ENCODE assay signal across 9 mouse cellular contexts in genomic region chr4:106841856-106842255, GRCm38 (mm10). TPM values are rescaled to one million over a fixed set of nuclear protein-coding genes. Genes with fewer than 3 reads are reported as not detected.
A peak's percentile ranks its signal among the peaks of the same experiment; 100 is the strongest.
DNase-seq lines count a peak whose midpoint lies in the region; ATAC-seq and TF ChIP-seq lines count a peak whose summit lies in the region.
"Had no signal": no experiment of that assay in that cellular context is flagged by ENCODE, and none has a peak within 500 bp of the region (broad histone marks: within the 10 kb centered on the region; RNA-seq: fewer than 3 reads in every experiment).

No protein-coding gene starts in this region.

- H3K27ac ChIP-seq in forebrain, embryonic 12.5 days, result peak overlapping the region; percentile 97; the same call in 1 of the 2 replicates
- no peak overlapping the region for H3K27ac ChIP-seq in forebrain, postnatal 0 days (ENCODE audit: low read depth, low read length)
- H3K27ac ChIP-seq in lung, embryonic 16.5 days (ENCODE audit: low read length), result peak overlapping the region; percentile 100
- no peak overlapping the region for H3K27ac ChIP-seq in lung, postnatal 0 days (ENCODE audit: low read length)
- H3K27ac ChIP-seq in limb, embryonic 14.5 days (replicated peaks; ENCODE audit: low read depth, low read length), result peak overlapping the region; percentile 99

- H3K4me3 ChIP-seq in forebrain, embryonic 12.5 days (replicated peaks), result no peak overlapping the region
- H3K4me3 ChIP-seq in forebrain, postnatal 0 days (ENCODE audit: low read depth, low read length), result no peak overlapping the region
- H3K4me3 ChIP-seq in lung, embryonic 16.5 days (ENCODE audit: low read length), result no peak overlapping the region
- no peak overlapping the region for H3K4me3 ChIP-seq in lung, postnatal 0 days (ENCODE audit: low read depth, low read length)
- H3K4me3 ChIP-seq in limb, embryonic 14.5 days (replicated peaks; ENCODE audit: low read length), result no peak overlapping the region

- H3K9ac ChIP-seq in forebrain, embryonic 12.5 days, result no peak overlapping the region
- no peak overlapping the region for H3K9ac ChIP-seq in forebrain, postnatal 0 days
- H3K9ac ChIP-seq in lung, embryonic 16.5 days (ENCODE audit: low read length), result peak overlapping the region; percentile 55; the same call in 1 of the 2 replicates
- no peak overlapping the region for H3K9ac ChIP-seq in lung, postnatal 0 days (replicated peaks; ENCODE audit: low read depth)
- no peak overlapping the region for H3K9ac ChIP-seq in limb, embryonic 14.5 days (ENCODE audit: low read depth, low read length, severe bottlenecking)

- ATAC-seq in forebrain, embryonic 12.5 days (ENCODE audit: low FRiP score), result no peak
- no peak for ATAC-seq in forebrain, postnatal 0 days
- ATAC-seq in lung, embryonic 16.5 days (ENCODE audit: low read depth), result no peak
- ATAC-seq in lung, postnatal 0 days, result no peak
- no peak for ATAC-seq in limb, embryonic 14.5 days (ENCODE audit: low FRiP score, low read depth)

- H3K36me3 ChIP-seq in forebrain, embryonic 12.5 days (replicated peaks), result no peaks in the 10 kb centered on the region
- H3K36me3 ChIP-seq in forebrain, postnatal 0 days (ENCODE audit: insufficient read depth), result no peaks in the 10 kb centered on the region
- H3K36me3 ChIP-seq in lung, embryonic 16.5 days (ENCODE audit: control insufficient read depth, insufficient read depth, low read length), result no peaks in the 10 kb centered on the region
- H3K36me3 ChIP-seq in lung, postnatal 0 days (ENCODE audit: insufficient read depth, low read length), result no peaks in the 10 kb centered on the region
- H3K36me3 ChIP-seq in limb, embryonic 14.5 days (ENCODE audit: control insufficient read depth, insufficient read depth, low read length), result no peaks in the 10 kb centered on the region

- WGBS in forebrain, embryonic 12.5 days, result 72% methylated on average over 7 of the region's 7 CpGs
- 72% methylated on average over 7 of the region's 7 CpGs for WGBS in forebrain, postnatal 0 days
- 35% methylated on average over 7 of the region's 7 CpGs for WGBS in lung, embryonic 16.5 days
- 52% methylated on average over 7 of the region's 7 CpGs for WGBS in lung, postnatal 0 days
- WGBS in limb, embryonic 14.5 days, result 54% methylated on average over 7 of the region's 7 CpGs

- no peak overlapping the region for H3K4me2 ChIP-seq in forebrain, embryonic 12.5 days
- no peak overlapping the region for H3K4me2 ChIP-seq in forebrain, postnatal 0 days (ENCODE audit: low read depth)
- H3K4me2 ChIP-seq in lung, embryonic 16.5 days (ENCODE audit: low read depth, low read length), result no peak overlapping the region
- no peak overlapping the region for H3K4me2 ChIP-seq in lung, postnatal 0 days (replicated peaks; ENCODE audit: low read depth, low read length)
- H3K4me2 ChIP-seq in limb, embryonic 14.5 days (replicated peaks; ENCODE audit: low read depth, low read length, severe bottlenecking), result no peak overlapping the region; the same call in 1 of the 2 replicates

- H3K9me3 ChIP-seq in forebrain, embryonic 12.5 days, result no peaks in the 10 kb centered on the region
- no peaks in the 10 kb centered on the region for H3K9me3 ChIP-seq in forebrain, postnatal 0 days (ENCODE audit: low read length)
- H3K9me3 ChIP-seq in lung, embryonic 16.5 days (ENCODE audit: control insufficient read depth, low read length), result no peaks in the 10 kb centered on the region
- H3K9me3 ChIP-seq in lung, postnatal 0 days (ENCODE audit: low read length), result no peaks in the 10 kb centered on the region
- H3K9me3 ChIP-seq in limb, embryonic 14.5 days (ENCODE audit: control insufficient read depth, low read length), result no peaks in the 10 kb centered on the region

- TF ChIP-seq EP300 in lung, postnatal 0 days (IDR thresholded peaks at IDR 0.05), result no peak

- no peak for DNase-seq in forebrain, postnatal 0 days
- no peak for DNase-seq in lung, postnatal 0 days (ENCODE audit: low spot score)
- no peak for DNase-seq in limb, embryonic 14.5 days (ENCODE audit: low spot score)
- peak; percentile 52 to 67 for DNase-seq in thymus, postnatal 36 days
- no peak for DNase-seq in embryo, embryonic 10 days (ENCODE audit: low spot score)
- DNase-seq in right cerebral cortex, postnatal 14 days, result no peak
- DNase-seq: cerebellum, postnatal 36 days had no signal

- no peak for TF ChIP-seq POLR2A in limb, embryonic 14.5 days (IDR thresholded peaks at IDR 0.05; ENCODE audit: borderline replicate concordance, extremely low read depth, insufficient read depth, insufficient read length)

- TF ChIP-seq CTCF in forebrain, postnatal 0 days (IDR thresholded peaks at IDR 0.05; ENCODE audit: low read depth), result no peak
- no peak for TF ChIP-seq CTCF in lung, postnatal 0 days (IDR thresholded peaks at IDR 0.05)

- peaks cover 3% of the 10 kb centered on the region for H3K27me3 ChIP-seq in forebrain, embryonic 12.5 days
- no peaks in the 10 kb centered on the region for H3K27me3 ChIP-seq in forebrain, postnatal 0 days (ENCODE audit: insufficient read depth, low read length)
- H3K27me3 ChIP-seq in lung, embryonic 16.5 days (ENCODE audit: control insufficient read depth, insufficient read depth, low read depth, low read length), result no peaks in the 10 kb centered on the region
- no peaks in the 10 kb centered on the region for H3K27me3 ChIP-seq in lung, postnatal 0 days (replicated peaks; ENCODE audit: insufficient read depth, low read length)
- H3K27me3 ChIP-seq in limb, embryonic 14.5 days (ENCODE audit: control insufficient read depth, insufficient read depth, low read length), result no peaks in the 10 kb centered on the region

- peaks cover 55% of the 10 kb centered on the region for H3K4me1 ChIP-seq in forebrain, embryonic 12.5 days
- peaks cover 15% of the 10 kb centered on the region for H3K4me1 ChIP-seq in forebrain, postnatal 0 days (ENCODE audit: insufficient read depth)
- H3K4me1 ChIP-seq in lung, embryonic 16.5 days (replicated peaks; ENCODE audit: control insufficient read depth, insufficient read depth, low read length), result peaks cover 43% of the 10 kb centered on the region
- H3K4me1 ChIP-seq in lung, postnatal 0 days (ENCODE audit: insufficient read depth, low read depth, low read length), result peaks cover 13% of the 10 kb centered on the region; the same call in 1 of the 2 replicates
- H3K4me1 ChIP-seq in limb, embryonic 14.5 days (ENCODE audit: control insufficient read depth, insufficient read depth, low read length), result peaks cover 52% of the 10 kb centered on the region

RNA-seq across cellular contexts. Expression of gene Acot11, which starts 37.1 kb away (rescaled TPM):
- 1.4 TPM in 2 replicates for polyA plus RNA-seq in forebrain, embryonic 12.5 days (2016; fragmentation: Nextera tagmentation; extraction: Ambion mirVana)
- 3.4 and 5.5 TPM in 2 replicates for total RNA-seq in forebrain, postnatal 0 days (2014; rRNA removed)
- polyA plus RNA-seq in forebrain, postnatal 0 days (2015; fragmentation: Nextera tagmentation; extraction: Ambion mirVana), result 0.75 and 1.2 TPM in 2 replicates
- polyA plus RNA-seq in lung, embryonic 16.5 days (2015; fragmentation: Nextera tagmentation; extraction: Ambion mirVana), result 2.1 and 2.4 TPM in 2 replicates
- polyA plus RNA-seq in lung, postnatal 0 days (2015; fragmentation: Nextera tagmentation; extraction: Ambion mirVana), result 0.93 and 0.96 TPM in 2 replicates
- polyA plus RNA-seq in limb, embryonic 14.5 days (2012; rRNA removed), result 6.1 and 6.7 TPM in 2 replicates
- 3.7 and 4.3 TPM in 2 replicates for polyA plus RNA-seq in limb, embryonic 14.5 days (2014; fragmentation: Nextera tagmentation; extraction: Ambion mirVana)

Comparison
In these comparisons a context has a peak if more than half of its experiments do, and no peak if none do; other contexts are left out.
1. H3K27ac ChIP-seq: peak in forebrain, embryonic 12.5 days (single experiment), lung, embryonic 16.5 days (single experiment) and limb, embryonic 14.5 days (single experiment); none in forebrain, postnatal 0 days (single experiment) and lung, postnatal 0 days (single experiment).
2. DNase-seq: peak in thymus, postnatal 36 days (2 of 2); none in forebrain, postnatal 0 days (single experiment), lung, postnatal 0 days (single experiment), limb, embryonic 14.5 days (single experiment), embryo, embryonic 10 days (single experiment) and right cerebral cortex, postnatal 14 days (single experiment).